Mouse (Mus musculus): ENCODE data around the gene Alox5ap. TPM values are rescaled to one million over a fixed set of nuclear protein-coding genes. Genes with fewer than 3 reads are reported as not detected.

Alox5ap gene
- polyA plus RNA-seq, 1 experiment from 2014 or later, result 6.3 TPM

- H3K4me3 ChIP-seq (ENCODE audit: low read depth, low read length), result no peak overlapping the region
- no peaks in the 10 kb centered on the region for H3K27me3 ChIP-seq (ENCODE audit: control insufficient read depth, insufficient read depth, low read length)
- DNase-seq (ENCODE audit: low spot score, missing footprints) (no peak), ATAC-seq (ENCODE audit: low FRiP score) (no peak)
- no peak overlapping the region for H3K4me2 ChIP-seq
- no peaks in the 10 kb centered on the region for H3K36me3 ChIP-seq (ENCODE audit: control insufficient read depth, insufficient read depth, low read length)
- H3K27ac ChIP-seq (ENCODE audit: low read depth, low read length), result no peak overlapping the region
- 89% methylated on average over 3 of the region's 3 CpGs for WGBS
- no peak overlapping the region for H3K9ac ChIP-seq (ENCODE audit: low read length)
- H3K9me3 ChIP-seq (ENCODE audit: control insufficient read depth, low read length), result no peaks in the 10 kb centered on the region; the same call in 1 of the 2 replicates
- H3K4me1 ChIP-seq (ENCODE audit: control insufficient read depth, insufficient read depth, low read length), result no peaks in the 10 kb centered on the region
Observed at GRCm38 (mm10) chr5:149271291-149271690, 6.7 kb downstream of the Alox5ap start.

GRCm38 (mm10) chr5:149272535-149272934 lies 8.0 kb downstream of the Alox5ap start:
- Histone ChIP-seq H3K4me1 (ENCODE audit: control insufficient read depth, insufficient read depth, low read length) (no peaks in the 10 kb centered on the region), H3K27me3 (ENCODE audit: control insufficient read depth, insufficient read depth, low read length) (no peaks in the 10 kb centered on the region), H3K4me3 (ENCODE audit: low read depth, low read length) (no peak overlapping the region), H3K4me2 (no peak overlapping the region), H3K36me3 (ENCODE audit: control insufficient read depth, insufficient read depth, low read length) (no peaks in the 10 kb centered on the region), H3K9ac (ENCODE audit: low read length) (no peak overlapping the region), H3K9me3 (ENCODE audit: control insufficient read depth, low read length) (no peaks in the 10 kb centered on the region; the same call in 1 of the 2 replicates), H3K27ac (ENCODE audit: low read depth, low read length) (no peak overlapping the region)
- ATAC-seq (ENCODE audit: low FRiP score) (no peak), DNase-seq (ENCODE audit: low spot score, missing footprints) (no peak)
- 69% methylated on average over 4 of the region's 4 CpGs for WGBS

GRCm38 (mm10) chr5:149274390-149275104 lies 10.0 kb downstream of the Alox5ap start:
- Histone ChIP-seq H3K9me3 (ENCODE audit: control insufficient read depth, low read length) (no peaks in the 10 kb centered on the region; the same call in 1 of the 2 replicates), H3K36me3 (ENCODE audit: control insufficient read depth, insufficient read depth, low read length) (no peaks in the 10 kb centered on the region), H3K9ac (ENCODE audit: low read length) (no peak overlapping the region), H3K4me2 (no peak overlapping the region), H3K4me1 (ENCODE audit: control insufficient read depth, insufficient read depth, low read length) (peaks cover under 1% of the 10 kb centered on the region; the same call in 1 of the 2 replicates), H3K27me3 (ENCODE audit: control insufficient read depth, insufficient read depth, low read length) (no peaks in the 10 kb centered on the region), H3K27ac (ENCODE audit: low read depth, low read length) (no peak overlapping the region), H3K4me3 (ENCODE audit: low read depth, low read length) (no peak overlapping the region)
- DNase-seq (ENCODE audit: low spot score, missing footprints) (no peak), ATAC-seq (ENCODE audit: low FRiP score) (no peak)
- 88% methylated on average over 15 of the region's 15 CpGs for WGBS

GRCm38 (mm10) chr5:149275105-149275494 lies 10.5 kb downstream of the Alox5ap start:
- Histone ChIP-seq H3K27me3 (ENCODE audit: control insufficient read depth, insufficient read depth, low read length) (no peaks in the 10 kb centered on the region), H3K9me3 (ENCODE audit: control insufficient read depth, low read length) (no peaks in the 10 kb centered on the region; the same call in 1 of the 2 replicates), H3K36me3 (ENCODE audit: control insufficient read depth, insufficient read depth, low read length) (no peaks in the 10 kb centered on the region), H3K9ac (ENCODE audit: low read length) (no peak overlapping the region), H3K4me3 (ENCODE audit: low read depth, low read length) (no peak overlapping the region), H3K4me1 (ENCODE audit: control insufficient read depth, insufficient read depth, low read length) (peaks cover 2% of the 10 kb centered on the region; the same call in 1 of the 2 replicates), H3K27ac (ENCODE audit: low read depth, low read length) (no peak overlapping the region), H3K4me2 (no peak overlapping the region)
- DNase-seq (ENCODE audit: low spot score, missing footprints) (no peak), ATAC-seq (ENCODE audit: low FRiP score) (no peak)
- WGBS, result 71% methylated on average over 1 of the region's 1 CpGs

GRCm38 (mm10) chr5:149277529-149277928 lies 13.0 kb downstream of the Alox5ap start:
- ATAC-seq (ENCODE audit: low FRiP score) (no peak), DNase-seq (ENCODE audit: low spot score, missing footprints) (no peak)
- Histone ChIP-seq H3K9me3 (ENCODE audit: control insufficient read depth, low read length) (peaks cover 7% of the 10 kb centered on the region; the same call in 1 of the 2 replicates), H3K36me3 (ENCODE audit: control insufficient read depth, insufficient read depth, low read length) (no peaks in the 10 kb centered on the region; the same call in 1 of the 2 replicates), H3K4me2 (no peak overlapping the region), H3K4me1 (ENCODE audit: control insufficient read depth, insufficient read depth, low read length) (peaks cover 2% of the 10 kb centered on the region; the same call in 1 of the 2 replicates), H3K27me3 (ENCODE audit: control insufficient read depth, insufficient read depth, low read length) (no peaks in the 10 kb centered on the region), H3K27ac (ENCODE audit: low read depth, low read length) (no peak overlapping the region), H3K9ac (ENCODE audit: low read length) (no peak overlapping the region), H3K4me3 (ENCODE audit: low read depth, low read length) (no peak overlapping the region)
- 89% methylated on average over 5 of the region's 5 CpGs for WGBS

GRCm38 (mm10) chr5:149279273-149279844 lies 14.8 kb downstream of the Alox5ap start:
- Histone ChIP-seq H3K4me2 (no peak overlapping the region), H3K9ac (ENCODE audit: low read length) (no peak overlapping the region), H3K27ac (ENCODE audit: low read depth, low read length) (no peak overlapping the region; the same call in 1 of the 2 replicates), H3K9me3 (ENCODE audit: control insufficient read depth, low read length) (peaks cover 7% of the 10 kb centered on the region; the same call in 1 of the 2 replicates), H3K4me1 (ENCODE audit: control insufficient read depth, insufficient read depth, low read length) (peaks cover 2% of the 10 kb centered on the region; the same call in 1 of the 2 replicates), H3K27me3 (ENCODE audit: control insufficient read depth, insufficient read depth, low read length) (no peaks in the 10 kb centered on the region), H3K4me3 (ENCODE audit: low read depth, low read length) (no peak overlapping the region), H3K36me3 (ENCODE audit: control insufficient read depth, insufficient read depth, low read length) (no peaks in the 10 kb centered on the region; the same call in 1 of the 2 replicates)
- WGBS, result 30% methylated on average over 22 of the region's 22 CpGs
- peak; percentile 44; the same call in 1 of the 2 replicates for ATAC-seq (ENCODE audit: low FRiP score)
- no peak for DNase-seq (ENCODE audit: low spot score, missing footprints)

GRCm38 (mm10) chr5:149283009-149283408 lies 18.4 kb downstream of the Alox5ap start:
- Histone ChIP-seq H3K36me3 (ENCODE audit: control insufficient read depth, insufficient read depth, low read length) (no peaks in the 10 kb centered on the region; the same call in 1 of the 2 replicates), H3K4me3 (ENCODE audit: low read depth, low read length) (no peak overlapping the region), H3K9me3 (ENCODE audit: control insufficient read depth, low read length) (peaks cover 7% of the 10 kb centered on the region; the same call in 1 of the 2 replicates), H3K4me2 (no peak overlapping the region), H3K9ac (ENCODE audit: low read length) (no peak overlapping the region), H3K27me3 (ENCODE audit: control insufficient read depth, insufficient read depth, low read length) (0 out of 2 replicates have a peak, but pooled peaks cover 4% of the 10 kb centered on the region), H3K27ac (ENCODE audit: low read depth, low read length) (no peak overlapping the region), H3K4me1 (ENCODE audit: control insufficient read depth, insufficient read depth, low read length) (peaks cover 2% of the 10 kb centered on the region; the same call in 1 of the 2 replicates)
- no peak for DNase-seq (ENCODE audit: low spot score, missing footprints)
- ATAC-seq (ENCODE audit: low FRiP score), result no peak
- WGBS, result 86% methylated on average over 2 of the region's 2 CpGs

- Histone ChIP-seq H3K27ac (ENCODE audit: low read depth, low read length) (no peak overlapping the region), H3K4me1 (ENCODE audit: control insufficient read depth, insufficient read depth, low read length) (peaks cover 2% of the 10 kb centered on the region; the same call in 1 of the 2 replicates), H3K36me3 (ENCODE audit: control insufficient read depth, insufficient read depth, low read length) (no peaks in the 10 kb centered on the region; the same call in 1 of the 2 replicates), H3K4me3 (ENCODE audit: low read depth, low read length) (no peak overlapping the region), H3K9ac (ENCODE audit: low read length) (no peak overlapping the region), H3K4me2 (no peak overlapping the region), H3K9me3 (ENCODE audit: control insufficient read depth, low read length) (peaks cover 7% of the 10 kb centered on the region; the same call in 1 of the 2 replicates), H3K27me3 (ENCODE audit: control insufficient read depth, insufficient read depth, low read length) (0 out of 2 replicates have a peak, but pooled peaks cover 4% of the 10 kb centered on the region)
- ATAC-seq (ENCODE audit: low FRiP score) (no peak), DNase-seq (ENCODE audit: low spot score, missing footprints) (no peak)
Observed at GRCm38 (mm10) chr5:149283821-149284220, 19.3 kb downstream of the Alox5ap start.

GRCm38 (mm10) chr5:149286021-149286420 lies 21.5 kb downstream of the Alox5ap start:
- Histone ChIP-seq H3K27ac (ENCODE audit: low read depth, low read length) (no peak overlapping the region), H3K9ac (ENCODE audit: low read length) (no peak overlapping the region), H3K9me3 (ENCODE audit: control insufficient read depth, low read length) (peaks cover 7% of the 10 kb centered on the region; the same call in 1 of the 2 replicates), H3K36me3 (ENCODE audit: control insufficient read depth, insufficient read depth, low read length) (no peaks in the 10 kb centered on the region; the same call in 1 of the 2 replicates), H3K27me3 (ENCODE audit: control insufficient read depth, insufficient read depth, low read length) (0 out of 2 replicates have a peak, but pooled peaks cover 4% of the 10 kb centered on the region), H3K4me1 (ENCODE audit: control insufficient read depth, insufficient read depth, low read length) (no peaks in the 10 kb centered on the region), H3K4me3 (ENCODE audit: low read depth, low read length) (no peak overlapping the region), H3K4me2 (no peak overlapping the region)
- 0 out of 2 replicates have a peak, but pooled peaks have one; percentile 14 for ATAC-seq (ENCODE audit: low FRiP score)
- no peak for DNase-seq (ENCODE audit: low spot score, missing footprints)
- 58% methylated on average over 7 of the region's 7 CpGs for WGBS

Measured in midbrain, embryonic 11.5 days (tissue).